Mouse (Mus musculus) stomach, postnatal 0 days (tissue): Measurements from ENCODE around the gene Saxo1. TPM values are rescaled to one million over a fixed set of nuclear protein-coding genes. Genes with fewer than 3 reads are reported as not detected.
A peak's percentile ranks its signal among the peaks of the same experiment; 100 is the strongest.

Experiments used
- ATAC-seq: fragments of 200-750 bp; cut with Nextera tagmentation; 2 replicates; pipeline ENCODE4 v1.8.0; 2017; ENCODE audit not compliant: low FRiP score, low TSS enrichment
- DNase-seq: peaks from one replicate; pipeline ENCODE4 v3.0.0-alpha.2; 2016; ENCODE audit warnings: low spot score
- H3K27ac ChIP-seq: fragments of 300-500 bp; sonication (generic); replicated peaks from 2 replicates; pipeline ENCODE4 v1.5.1; 2014; ENCODE audit warnings: mild to moderate bottlenecking, control low read depth
- H3K27me3 ChIP-seq: fragments of 300-500 bp; sonication (generic); 2 replicates; pipeline ENCODE4 v1.6.1; 2014; ENCODE audit warnings: low read length; ENCODE audit not compliant: control insufficient read depth, insufficient read depth
- H3K36me3 ChIP-seq: fragments of 300-500 bp; sonication (generic); 2 replicates; pipeline ENCODE4 v1.6.1; 2014; ENCODE audit warnings: low read length, mixed read lengths; ENCODE audit not compliant: control insufficient read depth, insufficient read depth
- H3K4me1 ChIP-seq: fragments of 300-500 bp; sonication (generic); replicated peaks from 2 replicates; pipeline ENCODE4 v1.6.1; 2014; ENCODE audit warnings: antibody characterized with exemption; ENCODE audit not compliant: control insufficient read depth, insufficient read depth
- H3K4me2 ChIP-seq: fragments of 300-500 bp; sonication (generic); replicated peaks from 2 replicates; pipeline ENCODE4 v1.6.1; 2014; ENCODE audit warnings: low read depth, mild to moderate bottlenecking, control low read depth, moderate library complexity
- H3K4me3 ChIP-seq: fragments of 300-500 bp; sonication (generic); 2 replicates; pipeline ENCODE4 v1.5.1; 2014; ENCODE audit warnings: low read depth, low read length, control low read depth
- H3K9ac ChIP-seq: fragments of 300-500 bp; sonication (generic); 2 replicates; pipeline ENCODE4 v1.6.1; 2014; ENCODE audit warnings: mild to moderate bottlenecking, low read length, control low read depth, mixed read lengths
- H3K9me3 ChIP-seq: fragments of 300-500 bp; sonication (generic); 2 replicates; pipeline ENCODE4 v1.6.1; 2016; ENCODE audit warnings: low read length; ENCODE audit not compliant: control insufficient read depth
- CTCF ChIP-seq: IDR thresholded peaks from 2 replicates; pipeline ENCODE4 v1.5.1; 2016; ENCODE audit warnings: antibody characterized with exemption, low read depth, mild to moderate bottlenecking, moderate library complexity
- EP300 ChIP-seq: optimal IDR thresholded peaks from 2 replicates; pipeline ENCODE3; 2016; ENCODE audit warnings: antibody characterized with exemption
- WGBS: fragments of 180-500 bp; shearing (Covaris S2); extraction: QIAGEN DNeasy Blood & Tissue Kit; methylation state at CpG from one replicate; pipeline ENCODE4 v1.1.7; 2014; 5-methylcytosine and 5-hydroxymethylcytosine counted together
- polyA plus RNA-seq: library from polyadenylated mRNA; unstranded; fragments of >200 nt; fragmentation: Nextera tagmentation; extraction: Ambion mirVana; gene quantifications from 2 replicates; pipeline ENCODE4 v1.2.1, GENCODE M21; 2015

Saxo1 gene
- polyA plus RNA-seq, 1 experiment from 2014 or later = not detected

DNA sequence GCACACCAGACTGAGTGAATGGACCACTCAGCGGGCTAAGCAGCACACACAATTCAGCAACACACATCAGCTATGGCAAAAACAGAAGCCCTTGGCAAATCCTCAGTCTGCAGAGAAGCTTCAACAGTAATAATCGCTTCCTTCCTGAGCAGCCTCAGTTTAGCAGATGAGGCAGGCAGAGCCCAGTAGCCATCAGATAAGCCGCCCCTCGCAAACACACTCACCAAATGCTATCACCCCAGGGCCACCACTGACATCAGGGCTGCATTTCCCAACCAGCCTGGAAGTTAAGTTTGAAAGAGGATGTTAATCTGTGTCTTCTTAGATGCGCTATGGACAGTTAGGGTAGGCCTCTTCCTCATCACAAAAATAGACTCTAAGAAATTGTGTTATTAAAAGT, 130.8 kb downstream of the Saxo1 start:
- Histone ChIP-seq H3K27me3 (no peaks in the 10 kb centered on the region), H3K9me3 (no peaks in the 10 kb centered on the region), H3K4me2 (no peak overlapping the region), H3K9ac (no peak overlapping the region), H3K4me3 (no peak overlapping the region), H3K27ac (no peak overlapping the region), H3K4me1 (no peaks in the 10 kb centered on the region), H3K36me3 (no peaks in the 10 kb centered on the region)
- DNase-seq (no peak), ATAC-seq (no peak)
- WGBS = 63% methylated on average over 5 of the region's 5 CpGs
- no peak for TF ChIP-seq EP300
- no peak for TF ChIP-seq CTCF

DNA sequence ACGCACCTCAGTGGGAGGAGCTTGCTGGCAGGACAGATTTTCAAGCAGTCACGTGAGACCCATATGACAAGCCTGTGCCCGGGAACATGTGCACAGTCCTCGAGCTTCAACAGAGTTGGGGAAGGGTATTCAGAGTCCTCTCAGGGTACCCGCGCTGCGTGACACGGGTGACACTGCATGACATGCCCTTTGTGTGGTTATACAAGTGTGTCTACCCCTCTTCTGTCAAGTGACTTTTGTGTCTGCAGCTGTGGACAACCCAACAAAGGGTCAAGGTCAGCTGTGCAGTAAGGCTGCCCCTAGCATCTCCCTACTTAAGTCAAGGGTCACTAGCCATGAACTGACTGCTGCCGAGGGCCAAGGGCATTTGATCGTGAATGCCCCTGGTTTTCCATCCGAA, 131.6 kb downstream of the Saxo1 start:
- H3K27me3 ChIP-seq = no peaks in the 10 kb centered on the region
- ATAC-seq (no peak), DNase-seq (no peak)
- H3K9me3 ChIP-seq = no peaks in the 10 kb centered on the region
- no peak overlapping the region for H3K4me2 ChIP-seq
- H3K4me1 ChIP-seq = no peaks in the 10 kb centered on the region
- no peaks in the 10 kb centered on the region for H3K36me3 ChIP-seq
- TF ChIP-seq CTCF (no peak), EP300 (no peak)
- no peak overlapping the region for H3K9ac ChIP-seq
- H3K4me3 ChIP-seq = no peak overlapping the region
- WGBS = 89% methylated on average over 11 of the region's 11 CpGs
- H3K27ac ChIP-seq = no peak overlapping the region

DNA sequence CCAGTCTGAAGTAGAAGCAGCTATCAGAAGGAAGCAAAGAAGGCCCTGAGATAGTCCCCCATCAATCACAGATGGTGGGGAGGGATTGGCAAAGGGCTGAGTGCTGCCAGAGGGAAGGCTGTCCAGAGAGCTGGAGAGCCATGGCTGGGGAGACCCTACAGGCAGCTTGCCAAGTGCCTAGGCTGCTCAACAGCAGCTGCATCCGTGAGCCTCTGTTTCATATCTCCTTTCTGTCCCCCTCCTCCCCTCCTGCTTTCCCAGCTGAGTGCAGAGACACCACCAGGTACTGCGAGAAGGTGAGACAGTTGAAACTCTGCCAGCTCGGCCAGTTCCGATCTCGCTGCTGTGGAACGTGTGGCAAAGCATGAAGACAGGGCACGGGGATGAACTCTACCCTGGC, 132.5 kb downstream of the Saxo1 start:
- Histone ChIP-seq H3K9ac (no peak overlapping the region), H3K4me2 (no peak overlapping the region), H3K27me3 (no peaks in the 10 kb centered on the region), H3K9me3 (no peaks in the 10 kb centered on the region), H3K4me3 (no peak overlapping the region), H3K36me3 (no peaks in the 10 kb centered on the region), H3K27ac (no peak overlapping the region), H3K4me1 (no peaks in the 10 kb centered on the region)
- 69% methylated on average over 7 of the region's 7 CpGs for WGBS
- ATAC-seq (no peak), DNase-seq (no peak)
- TF ChIP-seq EP300 = no peak
- TF ChIP-seq CTCF = no peak

DNA sequence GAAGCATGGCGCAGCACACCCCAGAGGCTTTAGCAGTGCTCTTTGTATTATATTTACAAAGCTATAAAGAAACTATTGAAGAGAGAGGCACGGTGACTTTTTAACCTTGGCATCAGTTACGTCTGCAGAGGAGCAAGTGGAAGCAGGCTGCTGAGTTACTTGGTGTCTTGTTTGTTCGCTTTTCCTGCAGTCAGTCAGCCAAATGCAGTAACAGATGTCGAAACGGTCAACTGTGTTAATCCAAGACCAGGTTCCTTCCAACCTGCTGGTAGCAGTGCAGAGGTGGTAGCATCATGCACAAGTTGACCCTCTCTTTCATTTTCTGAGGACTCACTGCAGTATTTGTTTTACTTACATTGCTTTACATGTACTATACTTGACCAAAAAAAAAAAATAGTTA, 135.5 kb downstream of the Saxo1 start:
- ATAC-seq = no peak
- TF ChIP-seq CTCF (no peak), EP300 (no peak)
- H3K4me2 ChIP-seq = no peak overlapping the region
- no peak overlapping the region for H3K27ac ChIP-seq
- WGBS = 50% methylated on average over 6 of the region's 6 CpGs
- H3K9ac ChIP-seq = no peak overlapping the region
- H3K27me3 ChIP-seq = no peaks in the 10 kb centered on the region
- no peak for DNase-seq
- H3K4me3 ChIP-seq = no peak overlapping the region
- no peaks in the 10 kb centered on the region for H3K9me3 ChIP-seq
- H3K36me3 ChIP-seq = no peaks in the 10 kb centered on the region
- no peaks in the 10 kb centered on the region for H3K4me1 ChIP-seq

DNA sequence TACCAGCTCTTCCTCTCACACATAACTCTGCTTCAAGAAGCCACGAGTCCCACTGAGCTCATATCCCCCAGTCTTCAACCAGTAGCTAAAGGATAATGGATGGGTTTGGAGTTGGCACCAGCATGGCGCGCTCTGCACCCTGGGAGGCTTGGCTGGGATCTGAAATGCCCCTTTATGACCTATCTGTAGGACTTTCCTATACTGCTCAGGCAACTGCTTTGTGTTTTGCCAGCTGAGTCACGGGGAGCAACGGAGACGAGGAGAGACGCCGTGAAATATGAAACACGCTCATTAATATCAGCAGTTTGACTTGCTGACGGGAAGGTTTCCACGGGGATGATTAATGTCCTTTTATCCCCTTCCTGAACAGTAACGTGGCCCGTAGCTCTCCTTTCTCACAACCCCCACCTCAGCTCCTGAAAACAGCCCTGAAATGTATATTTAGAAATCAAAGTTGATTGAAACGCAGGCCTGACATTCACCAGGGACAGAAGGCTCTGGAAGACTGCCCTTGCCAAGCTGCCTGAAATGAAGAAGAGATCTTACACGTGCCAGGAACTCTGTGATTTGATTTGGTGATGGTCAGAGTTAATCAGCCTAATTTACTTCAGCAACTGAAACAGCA, 141.6 kb downstream of the Saxo1 start:
- DNase-seq = no peak
- 0 out of 2 replicates have a peak, but pooled peaks cover 2% of the 10 kb centered on the region for H3K4me1 ChIP-seq
- H3K4me2 ChIP-seq = no peak overlapping the region
- TF ChIP-seq EP300 = no peak
- no peak for TF ChIP-seq CTCF
- H3K9me3 ChIP-seq = no peaks in the 10 kb centered on the region
- WGBS = 38% methylated on average over 15 of the region's 15 CpGs
- no peak overlapping the region for H3K27ac ChIP-seq
- ATAC-seq = peak; percentile 49; the same call in 1 of the 2 replicates
- H3K36me3 ChIP-seq = no peaks in the 10 kb centered on the region
- no peak overlapping the region for H3K4me3 ChIP-seq
- no peaks in the 10 kb centered on the region for H3K27me3 ChIP-seq
- H3K9ac ChIP-seq = 0 out of 2 replicates have a peak overlapping the region, but pooled peaks have one; percentile 8

DNA sequence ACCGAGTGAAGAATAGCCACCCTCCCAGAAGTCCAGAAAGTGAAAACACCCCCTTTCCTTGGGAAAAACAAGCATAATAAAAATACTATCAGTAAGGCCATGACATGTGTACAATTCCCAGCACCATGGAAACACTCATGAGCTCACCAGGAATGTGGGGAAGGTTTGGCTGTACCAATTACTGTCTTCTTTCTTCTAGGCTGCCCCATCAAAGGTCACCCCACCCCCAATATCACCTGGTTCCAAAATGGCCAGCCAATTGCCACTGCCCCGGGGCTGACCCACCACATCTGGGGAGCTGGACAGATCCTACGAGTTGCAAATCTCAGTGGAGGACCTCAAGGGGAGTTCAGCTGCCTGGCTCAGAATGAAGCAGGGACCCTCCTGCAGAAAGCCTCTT, 144.7 kb downstream of the Saxo1 start:
- Histone ChIP-seq H3K4me3 (no peak overlapping the region), H3K4me1 (0 out of 2 replicates have a peak, but pooled peaks cover 2% of the 10 kb centered on the region), H3K36me3 (no peaks in the 10 kb centered on the region), H3K27ac (no peak overlapping the region), H3K9ac (no peak overlapping the region), H3K4me2 (no peak overlapping the region), H3K9me3 (no peaks in the 10 kb centered on the region), H3K27me3 (no peaks in the 10 kb centered on the region)
- DNase-seq (no peak), ATAC-seq (no peak)
- WGBS = 57% methylated on average over 3 of the region's 3 CpGs
- TF ChIP-seq EP300 (no peak), CTCF (no peak)
